Mouse (Mus musculus) G1E-ER4 (cell line): ENCODE measurements around the gene Srgap1. TPM values are rescaled to one million over a fixed set of nuclear protein-coding genes. Genes with fewer than 3 reads are reported as not detected.

Experiments used
- GATA1 ChIP-seq: IDR thresholded peaks from one replicate; pipeline ENCODE4 v1.8.0; 2012; ENCODE audit warnings: low read length, inconsistent platforms
- polyA plus RNA-seq: library from polyadenylated mRNA; stranded (reverse); fragments of >175 nt; gene quantifications from 2 replicates; pipeline ENCODE4 v1.2.3, GENCODE M21; 2012

Srgap1 gene
- polyA plus RNA-seq, 1 experiment, result not detected

- TF ChIP-seq GATA1, result no peak
Measured at GRCm38 (mm10) chr10:121955730-121956129, 91.4 kb downstream of the Srgap1 start.

GRCm38 (mm10) chr10:121954877-121955276, 92.2 kb downstream of the Srgap1 start:
- no peak for TF ChIP-seq GATA1

GRCm38 (mm10) chr10:121953041-121953440, 94.1 kb downstream of the Srgap1 start:
- TF ChIP-seq GATA1, result no peak

- TF ChIP-seq GATA1, result no peak
Measured at GRCm38 (mm10) chr10:121946173-121946572, 100.9 kb downstream of the Srgap1 start.

GRCm38 (mm10) chr10:121931909-121932308, 115.2 kb downstream of the Srgap1 start:
- no peak for TF ChIP-seq GATA1

GRCm38 (mm10) chr10:121926094-121926493, 121.0 kb downstream of the Srgap1 start:
- no peak for TF ChIP-seq GATA1

GRCm38 (mm10) chr10:121919016-121919415, 128.1 kb downstream of the Srgap1 start:
- no peak for TF ChIP-seq GATA1

GRCm38 (mm10) chr10:121918579-121918978, 128.5 kb downstream of the Srgap1 start:
- no peak for TF ChIP-seq GATA1

GRCm38 (mm10) chr10:121915530-121915929, 131.6 kb downstream of the Srgap1 start:
- TF ChIP-seq GATA1, result no peak

GRCm38 (mm10) chr10:121904137-121904536, 143.0 kb downstream of the Srgap1 start:
- TF ChIP-seq GATA1, result no peak

- no peak for TF ChIP-seq GATA1
Measured at GRCm38 (mm10) chr10:121902651-121903050, 144.5 kb downstream of the Srgap1 start.

GRCm38 (mm10) chr10:121900772-121901171, 146.3 kb downstream of the Srgap1 start:
- TF ChIP-seq GATA1, result no peak

GRCm38 (mm10) chr10:121899706-121900105, 147.4 kb downstream of the Srgap1 start:
- no peak for TF ChIP-seq GATA1

- no peak for TF ChIP-seq GATA1
Measured at GRCm38 (mm10) chr10:121897835-121898370, 149.2 kb downstream of the Srgap1 start.

GRCm38 (mm10) chr10:121891390-121892067, 155.6 kb downstream of the Srgap1 start:
- TF ChIP-seq GATA1, result no peak

- TF ChIP-seq GATA1, result no peak
Measured at GRCm38 (mm10) chr10:121890061-121890460, 157.1 kb downstream of the Srgap1 start.

- TF ChIP-seq GATA1, result no peak
Measured at GRCm38 (mm10) chr10:121886805-121887204, 160.3 kb downstream of the Srgap1 start.
